Mouse (Mus musculus): Measurements from ENCODE around the gene Glrp1. TPM values are rescaled to one million over a fixed set of nuclear protein-coding genes. Genes with fewer than 3 reads are reported as not detected.

Gene Glrp1
- polyA plus RNA-seq, 2 experiments = 0.09 TPM; not detected in 1

DNA sequence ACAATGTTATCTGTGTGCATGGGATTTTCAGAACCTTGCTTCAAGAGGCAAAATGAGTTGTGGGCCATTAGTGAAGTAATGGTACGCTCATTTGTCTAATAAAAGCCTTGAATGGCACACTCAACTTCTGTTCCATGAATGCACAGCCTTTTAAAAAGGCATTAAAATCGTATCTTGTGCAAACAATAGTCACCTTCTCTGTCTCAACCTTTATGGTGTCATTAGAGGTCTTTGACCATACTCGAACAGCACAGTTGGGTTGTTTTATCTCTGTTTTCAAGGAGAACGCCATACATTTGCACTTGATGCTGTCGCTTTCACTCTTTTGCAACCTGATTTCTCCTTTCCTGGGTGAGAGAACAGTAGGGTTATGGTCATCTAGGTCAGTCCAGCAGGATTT lies 3.7 kb upstream of the Glrp1 start:
- Histone ChIP-seq H3K4me1 (replicated peaks; ENCODE audit: control insufficient read depth in 2 of 2, insufficient read depth in 2 of 2, low read length in 1 of 2) (peaks cover 3 to 7% of the 10 kb centered on the region in 2 experiments; a peak in 3 of 4 replicates), H3K9me3 (ENCODE audit: control insufficient read depth, low read length) (no peaks in the 10 kb centered on the region), H3K27ac (no peak overlapping the region), H3K4me2 (ENCODE audit: low read depth) (no peak overlapping the region), H3K36me3 (replicated peaks; ENCODE audit: control insufficient read depth, insufficient read depth, low read depth) (no peaks in the 10 kb centered on the region), H3K4me3 (ENCODE audit: insufficient read depth in 1 of 2, low read depth in 2 of 2, low read length in 2 of 2) (no peak overlapping the region), H3K9ac (replicated peaks) (no peak overlapping the region), H3K27me3 (ENCODE audit: control insufficient read depth, insufficient read depth, low read length) (no peaks in the 10 kb centered on the region)
- no peak for TF ChIP-seq EP300 (IDR thresholded peaks at IDR 0.05; ENCODE audit: low read depth)
- no peak for TF ChIP-seq CTCF (IDR thresholded peaks at IDR 0.05; ENCODE audit: low read depth)
- ATAC-seq (ENCODE audit: insufficient read depth) = no peak
- WGBS (ENCODE audit: insufficient replicate concordance) = 62% methylated on average over 5 of the region's 5 CpGs
- DNase-seq (ENCODE audit: low read depth in 3 of 3, low spot score in 3 of 3) = no peak

DNA sequence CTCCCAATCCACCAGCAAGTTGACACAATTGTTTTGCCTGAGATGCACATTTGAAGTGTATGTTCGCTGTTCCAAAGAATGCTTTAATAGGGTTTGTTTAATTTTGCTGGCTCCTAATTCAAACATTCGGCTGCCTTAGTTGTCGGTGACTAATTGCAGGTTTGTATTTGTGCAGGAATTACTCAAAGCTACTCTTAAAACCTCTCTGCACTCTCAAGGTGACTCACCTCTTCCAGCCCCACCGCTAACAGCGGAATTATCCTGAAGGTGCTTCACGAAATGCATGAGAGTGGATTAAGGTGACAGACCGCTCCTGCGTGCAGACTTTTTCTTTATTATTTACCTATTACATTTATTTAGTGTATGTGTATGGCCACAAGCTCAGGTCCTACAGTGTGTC lies 2.0 kb downstream of the Glrp1 start:
- Histone ChIP-seq H3K27me3 (ENCODE audit: control insufficient read depth, insufficient read depth, low read length) (no peaks in the 10 kb centered on the region), H3K27ac (no peak overlapping the region), H3K4me3 (ENCODE audit: insufficient read depth in 1 of 2, low read depth in 2 of 2, low read length in 2 of 2) (no peak overlapping the region), H3K9ac (replicated peaks) (no peak overlapping the region), H3K9me3 (ENCODE audit: control insufficient read depth, low read length) (no peaks in the 10 kb centered on the region), H3K4me2 (ENCODE audit: low read depth) (no peak overlapping the region), H3K36me3 (replicated peaks; ENCODE audit: control insufficient read depth, insufficient read depth, low read depth) (no peaks in the 10 kb centered on the region), H3K4me1 (replicated peaks; ENCODE audit: control insufficient read depth in 2 of 2, insufficient read depth in 2 of 2, low read length in 1 of 2) (peaks cover 3 to 17% of the 10 kb centered on the region in 2 experiments; a peak in 3 of 4 replicates)
- TF ChIP-seq CTCF (IDR thresholded peaks at IDR 0.05; ENCODE audit: low read depth) = no peak
- no peak for TF ChIP-seq EP300 (IDR thresholded peaks at IDR 0.05; ENCODE audit: low read depth)
- no peak for DNase-seq (ENCODE audit: low read depth in 3 of 3, low spot score in 3 of 3)
- no peak for ATAC-seq (ENCODE audit: insufficient read depth)
- 80% methylated on average over 8 of the region's 8 CpGs for WGBS (ENCODE audit: insufficient replicate concordance)

DNA sequence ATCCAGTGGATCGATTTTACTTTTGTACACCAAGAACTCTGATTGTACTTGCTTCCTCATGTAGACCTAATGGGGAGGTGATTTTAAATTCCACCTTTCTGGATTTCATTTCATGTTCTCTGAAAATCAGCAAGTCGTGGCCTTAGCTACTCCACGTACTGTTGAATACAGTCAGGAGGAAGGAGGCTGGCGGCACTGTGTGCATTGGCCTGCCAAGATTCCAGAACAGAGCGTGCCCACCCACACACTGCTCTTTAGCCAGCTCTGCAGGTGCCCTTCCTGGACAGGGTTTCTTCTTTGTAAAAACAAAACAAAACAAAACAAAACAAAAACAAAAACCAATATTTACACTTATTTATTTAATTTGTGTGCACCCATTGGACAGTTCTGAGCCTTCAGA lies 2.7 kb downstream of the Glrp1 start:
- Histone ChIP-seq H3K36me3 (replicated peaks; ENCODE audit: control insufficient read depth, insufficient read depth, low read depth) (no peaks in the 10 kb centered on the region), H3K9me3 (ENCODE audit: control insufficient read depth, low read length) (no peaks in the 10 kb centered on the region), H3K4me3 (ENCODE audit: insufficient read depth in 1 of 2, low read depth in 2 of 2, low read length in 2 of 2) (no peak overlapping the region), H3K9ac (replicated peaks) (no peak overlapping the region), H3K27me3 (ENCODE audit: control insufficient read depth, insufficient read depth, low read length) (no peaks in the 10 kb centered on the region), H3K4me2 (ENCODE audit: low read depth) (no peak overlapping the region), H3K4me1 (replicated peaks; ENCODE audit: control insufficient read depth in 2 of 2, insufficient read depth in 2 of 2, low read length in 1 of 2) (peaks cover 3 to 17% of the 10 kb centered on the region in 2 experiments; a peak in 3 of 4 replicates), H3K27ac (no peak overlapping the region)
- ATAC-seq (ENCODE audit: insufficient read depth) (no peak), DNase-seq (ENCODE audit: low read depth in 3 of 3, low spot score in 3 of 3) (no peak)
- 76% methylated on average over 5 of the region's 5 CpGs for WGBS (ENCODE audit: insufficient replicate concordance)
- TF ChIP-seq CTCF (IDR thresholded peaks at IDR 0.05; ENCODE audit: low read depth) (no peak), EP300 (IDR thresholded peaks at IDR 0.05; ENCODE audit: low read depth) (no peak)

DNA sequence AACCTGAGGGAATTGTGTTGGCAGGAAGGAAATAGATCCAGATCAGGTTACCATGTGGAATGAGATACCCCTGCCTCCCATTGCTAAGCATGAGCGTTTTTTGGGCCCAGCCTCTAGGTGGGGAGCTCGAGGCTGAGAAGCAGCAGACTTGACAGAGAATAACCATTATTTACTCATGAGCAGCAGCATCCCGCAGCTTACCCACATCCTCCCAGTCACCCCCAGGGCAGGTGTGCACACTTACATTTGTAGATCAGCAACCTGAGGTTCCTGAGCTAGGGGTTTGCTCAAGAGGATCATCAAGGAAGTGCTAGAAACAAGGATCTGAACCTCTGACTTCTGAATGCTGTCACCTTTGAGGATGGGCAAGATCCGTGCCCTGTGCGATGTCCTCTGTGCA lies 3.5 kb downstream of the Glrp1 start:
- Histone ChIP-seq H3K9me3 (ENCODE audit: control insufficient read depth, low read length) (no peaks in the 10 kb centered on the region), H3K36me3 (replicated peaks; ENCODE audit: control insufficient read depth, insufficient read depth, low read depth) (no peaks in the 10 kb centered on the region), H3K27ac (no peak overlapping the region), H3K4me2 (ENCODE audit: low read depth) (no peak overlapping the region), H3K9ac (replicated peaks) (no peak overlapping the region), H3K4me1 (replicated peaks; ENCODE audit: control insufficient read depth in 2 of 2, insufficient read depth in 2 of 2, low read length in 1 of 2) (peaks cover 3 to 17% of the 10 kb centered on the region in 2 experiments; a peak in 3 of 4 replicates), H3K27me3 (ENCODE audit: control insufficient read depth, insufficient read depth, low read length) (no peaks in the 10 kb centered on the region), H3K4me3 (ENCODE audit: insufficient read depth in 1 of 2, low read depth in 2 of 2, low read length in 2 of 2) (no peak overlapping the region)
- TF ChIP-seq CTCF (IDR thresholded peaks at IDR 0.05; ENCODE audit: low read depth) (no peak), EP300 (IDR thresholded peaks at IDR 0.05; ENCODE audit: low read depth) (no peak)
- ATAC-seq (ENCODE audit: insufficient read depth) = no peak
- no peak for DNase-seq (ENCODE audit: low read depth in 3 of 3, low spot score in 3 of 3)
- WGBS (ENCODE audit: insufficient replicate concordance) = 73% methylated on average over 5 of the region's 5 CpGs

DNA sequence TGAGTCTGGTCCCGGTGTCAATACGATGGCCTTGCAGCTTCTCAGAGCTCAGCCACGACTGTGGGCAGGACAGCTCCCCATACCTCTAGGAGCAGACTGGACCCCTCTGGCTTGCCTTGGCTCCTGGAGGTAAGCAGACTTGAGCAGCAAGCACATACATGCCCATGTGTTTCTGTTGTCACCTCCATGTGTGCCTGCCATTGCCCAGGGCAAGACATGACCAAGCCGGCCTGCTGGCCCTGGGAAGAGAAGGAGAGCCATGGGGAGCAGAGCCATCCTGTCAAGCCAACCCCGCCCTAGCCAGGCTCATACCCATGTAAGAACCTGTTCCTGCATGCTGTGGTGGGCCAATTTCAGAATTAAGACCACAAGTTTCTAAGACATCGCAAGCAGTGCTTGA lies 4.2 kb downstream of the Glrp1 start:
- WGBS (ENCODE audit: insufficient replicate concordance) = 44% methylated on average over 6 of the region's 6 CpGs
- DNase-seq (ENCODE audit: low read depth in 3 of 3, low spot score in 3 of 3) (no peak), ATAC-seq (ENCODE audit: insufficient read depth) (no peak)
- no peak overlapping the region for H3K4me3 ChIP-seq (ENCODE audit: insufficient read depth in 1 of 2, low read depth in 2 of 2, low read length in 2 of 2)
- no peak overlapping the region for H3K27ac ChIP-seq
- H3K4me1 ChIP-seq (replicated peaks; ENCODE audit: control insufficient read depth in 2 of 2, insufficient read depth in 2 of 2, low read length in 1 of 2) = peaks cover 3 to 17% of the 10 kb centered on the region in 2 experiments; a peak in 3 of 4 replicates
- H3K27me3 ChIP-seq (ENCODE audit: control insufficient read depth, insufficient read depth, low read length) = no peaks in the 10 kb centered on the region
- no peak overlapping the region for H3K9ac ChIP-seq (replicated peaks)
- H3K9me3 ChIP-seq (ENCODE audit: control insufficient read depth, low read length) = no peaks in the 10 kb centered on the region
- no peaks in the 10 kb centered on the region for H3K36me3 ChIP-seq (replicated peaks; ENCODE audit: control insufficient read depth, insufficient read depth, low read depth)
- TF ChIP-seq EP300 (IDR thresholded peaks at IDR 0.05; ENCODE audit: low read depth) = no peak
- TF ChIP-seq CTCF (IDR thresholded peaks at IDR 0.05; ENCODE audit: low read depth) = no peak
- H3K4me2 ChIP-seq (ENCODE audit: low read depth) = no peak overlapping the region

Measured in liver, embryonic 14.5 days (tissue).